Mouse (Mus musculus) intestine, embryonic 15.5 days (tissue): ENCODE data around the gene Opn4. TPM values are rescaled to one million over a fixed set of nuclear protein-coding genes. Genes with fewer than 3 reads are reported as not detected.

Source experiments
- ATAC-seq: fragments of 200-750 bp; cut with Nextera tagmentation; 2 replicates; pipeline ENCODE4 v1.8.0; 2017; ENCODE audit warnings: moderate TSS enrichment, moderate library complexity
- H3K27ac ChIP-seq: fragments of 300-500 bp; sonication (generic); 2 replicates; pipeline ENCODE4 v1.5.1; 2015; ENCODE audit warnings: mild to moderate bottlenecking, inconsistent platforms
- H3K27me3 ChIP-seq: fragments of 300-500 bp; sonication (generic); replicated peaks from 2 replicates; pipeline ENCODE4 v1.6.1; 2015; ENCODE audit warnings: inconsistent platforms
- H3K36me3 ChIP-seq: fragments of 300-500 bp; sonication (generic); 2 replicates; pipeline ENCODE4 v1.6.1; 2015; ENCODE audit warnings: inconsistent platforms
- H3K4me1 ChIP-seq: fragments of 300-500 bp; sonication (generic); replicated peaks from 2 replicates; pipeline ENCODE4 v1.6.1; 2015; ENCODE audit warnings: inconsistent platforms
- H3K4me2 ChIP-seq: fragments of 300-500 bp; sonication (generic); replicated peaks from 2 replicates; pipeline ENCODE4 v1.6.1; 2015; ENCODE audit warnings: mild to moderate bottlenecking, inconsistent platforms
- H3K4me3 ChIP-seq: fragments of 300-500 bp; sonication (generic); replicated peaks from 2 replicates; pipeline ENCODE4 v1.5.1; 2015; ENCODE audit warnings: inconsistent platforms
- H3K9ac ChIP-seq: fragments of 300-500 bp; sonication (generic); 2 replicates; pipeline ENCODE4 v1.6.1; 2015; ENCODE audit warnings: inconsistent platforms
- H3K9me3 ChIP-seq: fragments of 300-500 bp; sonication (generic); 2 replicates; pipeline ENCODE4 v1.6.1; 2016; ENCODE audit warnings: inconsistent platforms
- WGBS: fragments of 180-500 bp; shearing (Covaris S2); methylation state at CpG from one replicate; pipeline ENCODE4 v1.1.7; 2015; 5-methylcytosine and 5-hydroxymethylcytosine counted together
- polyA plus RNA-seq: library from polyadenylated mRNA; unstranded; fragments of >200 nt; fragmentation: Nextera tagmentation; extraction: Ambion mirVana; gene quantifications from 2 replicates; pipeline ENCODE4 v1.2.1, GENCODE M21; 2015

Opn4 gene
- 0.37 TPM in 1 of 2 replicates, not detected in the other for polyA plus RNA-seq

DNA sequence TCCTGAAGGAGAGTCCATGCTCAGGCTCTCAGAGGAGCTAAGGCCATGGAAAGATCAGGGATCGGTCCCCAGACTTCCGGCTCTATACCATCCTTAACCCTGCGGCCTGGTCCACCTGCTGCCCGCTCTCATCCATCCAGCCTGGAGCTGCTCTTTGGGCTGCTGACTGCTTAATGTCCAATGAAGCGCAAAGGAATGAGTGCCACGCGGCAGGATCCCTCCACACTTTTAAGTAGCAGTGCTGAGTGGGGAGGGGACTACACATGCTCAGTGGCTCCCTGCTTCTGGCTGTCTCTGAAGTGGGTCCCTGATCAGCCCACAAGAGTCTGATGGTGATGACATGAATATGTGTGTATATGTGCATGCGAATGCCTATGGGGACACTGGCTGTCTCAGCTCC lies at the start of gene Opn4:
Opn4 (minus strand) TSS at position 202 of the 400 bp plus-strand sequence.
- Histone ChIP-seq H3K4me1 (no peaks in the 10 kb centered on the region), H3K4me3 (no peak within 1 kb of the TSS), H3K9me3 (no peaks in the 10 kb centered on the region), H3K36me3 (no peaks in the 10 kb centered on the region), H3K27me3 (no peaks in the 10 kb centered on the region), H3K4me2 (no peak within 1 kb of the TSS), H3K9ac (no peak within 1 kb of the TSS), H3K27ac (no peak within 1 kb of the TSS)
- ATAC-seq, result no peak
- WGBS, result 90% methylated on average over 8 of the region's 8 CpGs

GRCm38 (mm10) chr14:34647870-34648475 lies 48.0 kb upstream of the Opn4 start:
- H3K36me3 ChIP-seq, result no peaks in the 10 kb centered on the region
- WGBS, result 84% methylated on average over 8 of the region's 8 CpGs
- no peaks in the 10 kb centered on the region for H3K4me1 ChIP-seq
- no peak overlapping the region for H3K27ac ChIP-seq
- ATAC-seq, result no peak
- no peak overlapping the region for H3K4me3 ChIP-seq
- H3K9ac ChIP-seq, result no peak overlapping the region
- H3K27me3 ChIP-seq, result no peaks in the 10 kb centered on the region
- H3K4me2 ChIP-seq, result no peak overlapping the region
- no peaks in the 10 kb centered on the region for H3K9me3 ChIP-seq

- no peak overlapping the region for H3K4me3 ChIP-seq
- ATAC-seq, result no peak
- no peak overlapping the region for H3K9ac ChIP-seq
- H3K4me2 ChIP-seq, result no peak overlapping the region
- no peak overlapping the region for H3K27ac ChIP-seq
- H3K9me3 ChIP-seq, result no peaks in the 10 kb centered on the region
- H3K27me3 ChIP-seq, result no peaks in the 10 kb centered on the region
- H3K36me3 ChIP-seq, result no peaks in the 10 kb centered on the region
- 70% methylated on average over 7 of the region's 7 CpGs for WGBS
- H3K4me1 ChIP-seq, result no peaks in the 10 kb centered on the region
Measured at GRCm38 (mm10) chr14:34644140-34644539, 44.2 kb upstream of the Opn4 start.

DNA sequence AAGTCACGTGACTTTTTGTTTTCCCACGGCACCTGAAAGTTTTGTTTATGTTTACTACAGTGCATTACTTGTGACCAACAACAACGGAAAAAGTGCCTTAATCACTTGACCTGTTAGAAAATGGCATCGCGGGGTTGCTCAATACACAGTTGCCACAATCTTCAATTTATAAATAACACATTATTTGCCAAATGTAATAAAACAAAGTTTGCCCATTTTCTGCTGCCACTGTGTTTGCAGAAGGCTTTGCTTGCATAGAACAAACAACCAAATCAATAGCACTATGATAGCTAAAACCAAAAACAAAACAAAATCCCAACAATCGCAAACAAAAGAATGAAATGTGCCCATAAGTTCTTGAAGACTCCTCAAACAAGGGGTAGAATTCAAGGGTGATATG lies 35.8 kb upstream of the Opn4 start:
- H3K4me1 ChIP-seq, result no peaks in the 10 kb centered on the region
- WGBS, result 74% methylated on average over 6 of the region's 6 CpGs
- H3K36me3 ChIP-seq, result no peaks in the 10 kb centered on the region
- no peaks in the 10 kb centered on the region for H3K9me3 ChIP-seq
- H3K9ac ChIP-seq, result no peak overlapping the region
- no peak for ATAC-seq
- no peak overlapping the region for H3K27ac ChIP-seq
- H3K4me3 ChIP-seq, result no peak overlapping the region
- no peak overlapping the region for H3K4me2 ChIP-seq
- H3K27me3 ChIP-seq, result no peaks in the 10 kb centered on the region

GRCm38 (mm10) chr14:34635192-34635591 lies 35.2 kb upstream of the Opn4 start:
- no peaks in the 10 kb centered on the region for H3K36me3 ChIP-seq
- H3K4me2 ChIP-seq, result no peak overlapping the region
- no peak overlapping the region for H3K9ac ChIP-seq
- no peak overlapping the region for H3K27ac ChIP-seq
- no peaks in the 10 kb centered on the region for H3K27me3 ChIP-seq
- no peak overlapping the region for H3K4me3 ChIP-seq
- no peaks in the 10 kb centered on the region for H3K4me1 ChIP-seq
- 25% methylated on average over 7 of the region's 7 CpGs for WGBS
- ATAC-seq, result no peak
- no peaks in the 10 kb centered on the region for H3K9me3 ChIP-seq

GRCm38 (mm10) chr14:34632722-34633448 lies 32.9 kb upstream of the Opn4 start:
- no peaks in the 10 kb centered on the region for H3K36me3 ChIP-seq
- no peak overlapping the region for H3K4me2 ChIP-seq
- WGBS, result 61% methylated on average over 10 of the region's 10 CpGs
- H3K9me3 ChIP-seq, result no peaks in the 10 kb centered on the region
- no peaks in the 10 kb centered on the region for H3K27me3 ChIP-seq
- no peak overlapping the region for H3K27ac ChIP-seq
- H3K4me1 ChIP-seq, result no peaks in the 10 kb centered on the region
- H3K4me3 ChIP-seq, result no peak overlapping the region
- H3K9ac ChIP-seq, result no peak overlapping the region
- no peak for ATAC-seq

DNA sequence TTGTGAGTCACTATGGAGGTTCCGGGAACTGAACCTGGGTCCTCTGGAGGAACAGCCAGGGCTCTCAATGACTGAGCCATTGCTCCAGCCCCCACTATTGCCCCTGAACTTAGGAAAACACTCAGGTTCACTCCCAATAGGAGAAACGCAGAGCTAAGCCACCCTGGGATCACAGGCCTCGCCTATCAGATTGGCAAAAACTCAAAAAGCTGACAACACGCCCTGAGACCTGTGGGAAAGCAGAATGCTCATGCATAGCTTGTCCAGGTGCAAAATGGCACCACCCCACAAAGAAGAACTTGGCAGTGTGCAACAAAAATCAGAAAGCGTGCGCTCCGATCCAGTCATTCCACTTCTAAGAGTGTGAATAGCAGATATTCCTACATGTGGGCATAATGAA lies 26.9 kb upstream of the Opn4 start:
- peak; percentile 10; the same call in 1 of the 2 replicates for ATAC-seq

GRCm38 (mm10) chr14:34623531-34624210 lies 23.7 kb upstream of the Opn4 start:
- no peak overlapping the region for H3K4me3 ChIP-seq
- no peak overlapping the region for H3K4me2 ChIP-seq
- 63% methylated on average over 16 of the region's 16 CpGs for WGBS
- no peaks in the 10 kb centered on the region for H3K36me3 ChIP-seq
- H3K9me3 ChIP-seq, result no peaks in the 10 kb centered on the region
- H3K4me1 ChIP-seq, result no peaks in the 10 kb centered on the region
- ATAC-seq, result no peak
- H3K9ac ChIP-seq, result no peak overlapping the region
- no peaks in the 10 kb centered on the region for H3K27me3 ChIP-seq
- H3K27ac ChIP-seq, result no peak overlapping the region

More for the DNA sequence above, 26.9 kb upstream of the Opn4 start:
- Histone ChIP-seq H3K27me3 (no peaks in the 10 kb centered on the region), H3K36me3 (no peaks in the 10 kb centered on the region), H3K4me3 (no peak overlapping the region), H3K9ac (no peak overlapping the region), H3K27ac (no peak overlapping the region), H3K4me2 (no peak overlapping the region), H3K4me1 (no peaks in the 10 kb centered on the region), H3K9me3 (no peaks in the 10 kb centered on the region)
- WGBS, result 79% methylated on average over 7 of the region's 7 CpGs

DNA sequence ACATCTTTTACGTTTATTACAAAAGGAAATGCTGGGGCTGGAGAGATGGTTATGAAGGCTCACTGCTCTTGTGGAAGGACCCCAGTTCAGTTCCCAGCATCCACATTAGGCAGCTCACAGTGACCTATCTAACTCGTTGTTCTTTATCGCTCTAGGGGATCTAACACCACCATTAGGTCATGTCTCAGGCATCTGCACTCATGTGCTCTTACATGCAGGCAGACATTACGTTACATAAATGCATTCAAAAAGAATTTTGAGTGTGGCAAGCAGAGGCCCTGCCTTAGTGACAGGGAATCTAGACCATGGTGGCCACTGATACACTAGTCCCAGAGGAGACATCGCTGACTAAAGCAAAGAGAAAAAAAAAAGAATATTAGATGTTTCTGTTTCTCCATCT lies 23.1 kb upstream of the Opn4 start:
- H3K27me3 ChIP-seq, result no peaks in the 10 kb centered on the region
- 78% methylated on average over 5 of the region's 5 CpGs for WGBS
- H3K36me3 ChIP-seq, result no peaks in the 10 kb centered on the region
- H3K4me2 ChIP-seq, result no peak overlapping the region
- ATAC-seq, result no peak
- no peak overlapping the region for H3K4me3 ChIP-seq
- H3K9me3 ChIP-seq, result no peaks in the 10 kb centered on the region
- H3K9ac ChIP-seq, result no peak overlapping the region
- no peak overlapping the region for H3K27ac ChIP-seq
- H3K4me1 ChIP-seq, result no peaks in the 10 kb centered on the region

GRCm38 (mm10) chr14:34620611-34621376 lies 20.9 kb upstream of the Opn4 start:
- Histone ChIP-seq H3K4me2 (no peak overlapping the region), H3K4me3 (no peak overlapping the region), H3K4me1 (no peaks in the 10 kb centered on the region), H3K27ac (no peak overlapping the region), H3K27me3 (0 out of 2 replicates have a peak, but pooled peaks cover under 1% of the 10 kb centered on the region), H3K9me3 (no peaks in the 10 kb centered on the region), H3K9ac (no peak overlapping the region), H3K36me3 (no peaks in the 10 kb centered on the region)
- 46% methylated on average over 10 of the region's 10 CpGs for WGBS
- no peak for ATAC-seq

GRCm38 (mm10) chr14:34618808-34619207 lies 18.9 kb upstream of the Opn4 start:
- H3K4me3 ChIP-seq, result no peak overlapping the region
- 0 out of 2 replicates have a peak, but pooled peaks cover 5% of the 10 kb centered on the region for H3K27me3 ChIP-seq
- 24% methylated on average over 9 of the region's 9 CpGs for WGBS
- peak; percentile 93 for ATAC-seq
- H3K27ac ChIP-seq, result peak overlapping the region; percentile 60; the same call in 1 of the 2 replicates
- H3K9me3 ChIP-seq, result no peaks in the 10 kb centered on the region
- no peak overlapping the region for H3K9ac ChIP-seq
- H3K4me1 ChIP-seq, result 0 out of 2 replicates have a peak, but pooled peaks cover 7% of the 10 kb centered on the region
- no peaks in the 10 kb centered on the region for H3K36me3 ChIP-seq
- H3K4me2 ChIP-seq, result no peak overlapping the region; the same call in 1 of the 2 replicates

DNA sequence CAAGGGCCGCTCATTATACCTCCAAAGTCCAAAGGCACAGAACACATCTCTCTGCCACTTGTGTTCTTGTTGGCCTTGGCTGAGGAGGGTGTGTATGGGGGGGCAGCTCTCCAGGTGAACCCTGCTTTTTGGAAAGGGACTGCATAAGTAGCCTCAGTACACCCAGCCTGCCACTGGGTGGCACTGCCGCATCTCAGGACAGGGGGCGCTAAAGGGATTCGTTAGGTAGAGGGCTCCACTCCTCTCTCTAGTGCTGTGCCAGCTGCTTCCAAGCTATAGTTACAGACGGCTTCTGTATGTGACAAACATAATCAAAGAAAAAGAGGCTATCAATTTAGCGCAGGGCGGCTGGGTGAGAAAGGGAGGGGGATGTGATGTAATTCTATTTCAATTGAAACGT lies 16.9 kb upstream of the Opn4 start:
- H3K9ac ChIP-seq, result no peak overlapping the region
- no peak overlapping the region for H3K27ac ChIP-seq
- no peaks in the 10 kb centered on the region for H3K9me3 ChIP-seq
- H3K4me1 ChIP-seq, result 0 out of 2 replicates have a peak, but pooled peaks cover 7% of the 10 kb centered on the region
- H3K4me3 ChIP-seq, result no peak overlapping the region
- no peak overlapping the region for H3K4me2 ChIP-seq
- 0 out of 2 replicates have a peak, but pooled peaks cover 5% of the 10 kb centered on the region for H3K27me3 ChIP-seq
- WGBS, result 2% methylated on average over 8 of the region's 8 CpGs
- peak; percentile 36 for ATAC-seq
- H3K36me3 ChIP-seq, result no peaks in the 10 kb centered on the region
